Mouse (Mus musculus): ENCODE measurements around the gene Pcsk4. TPM values are rescaled to one million over a fixed set of nuclear protein-coding genes. Genes with fewer than 3 reads are reported as not detected.

The Pcsk4 gene
- polyA plus RNA-seq, 1 experiment from 2014 or later = 3.0 TPM

GRCm38 (mm10) chr10:80301256-80302081, 27.8 kb downstream of the Pcsk4 start:
- peak overlapping the region; percentile 73 for H3K4me3 ChIP-seq
- H3K9ac ChIP-seq = peak overlapping the region; percentile 99
- peak overlapping the region; percentile 98 for H3K27ac ChIP-seq
- ATAC-seq = no peak; the same call in 1 of the 2 replicates
- no peaks in the 10 kb centered on the region for H3K9me3 ChIP-seq (replicated peaks)
- peaks cover 88% of the 10 kb centered on the region for H3K4me1 ChIP-seq
- peak overlapping the region; percentile 86 for H3K4me2 ChIP-seq
- no peaks in the 10 kb centered on the region for H3K27me3 ChIP-seq
- WGBS = 70% methylated on average over 9 of the region's 10 CpGs
- H3K36me3 ChIP-seq (ENCODE audit: poor library complexity, severe bottlenecking) = peaks cover 50% of the 10 kb centered on the region

GRCm38 (mm10) chr10:80300672-80301181, 28.6 kb downstream of the Pcsk4 start:
- WGBS = 5% methylated on average over 11 of the region's 11 CpGs
- ATAC-seq = peak; percentile 83
- no peaks in the 10 kb centered on the region for H3K27me3 ChIP-seq
- peak overlapping the region; percentile 73 for H3K4me3 ChIP-seq
- H3K27ac ChIP-seq = peak overlapping the region; percentile 98
- peak overlapping the region; percentile 99 for H3K9ac ChIP-seq
- peaks cover 91% of the 10 kb centered on the region for H3K4me1 ChIP-seq
- H3K9me3 ChIP-seq (replicated peaks) = no peaks in the 10 kb centered on the region
- peak overlapping the region; percentile 86 for H3K4me2 ChIP-seq
- H3K36me3 ChIP-seq (ENCODE audit: poor library complexity, severe bottlenecking) = peaks cover 42% of the 10 kb centered on the region

GRCm38 (mm10) chr10:80299824-80300223, 29.5 kb downstream of the Pcsk4 start:
- Histone ChIP-seq H3K4me1 (peaks cover 94% of the 10 kb centered on the region), H3K27ac (peak overlapping the region; percentile 98), H3K27me3 (no peaks in the 10 kb centered on the region), H3K4me3 (peak overlapping the region; percentile 73), H3K4me2 (peak overlapping the region; percentile 86), H3K9me3 (replicated peaks) (no peaks in the 10 kb centered on the region), H3K9ac (peak overlapping the region; percentile 99), H3K36me3 (ENCODE audit: poor library complexity, severe bottlenecking) (peaks cover 36% of the 10 kb centered on the region)
- no peak for ATAC-seq
- 43% methylated on average over 10 of the region's 10 CpGs for WGBS

- Histone ChIP-seq H3K9ac (peak overlapping the region; percentile 99), H3K27ac (peak overlapping the region; percentile 98), H3K4me2 (peak overlapping the region; percentile 86), H3K4me1 (peaks cover 94% of the 10 kb centered on the region), H3K9me3 (replicated peaks) (no peaks in the 10 kb centered on the region), H3K27me3 (no peaks in the 10 kb centered on the region), H3K4me3 (peak overlapping the region; percentile 73), H3K36me3 (ENCODE audit: poor library complexity, severe bottlenecking) (peaks cover 36% of the 10 kb centered on the region)
- whole genome bisulfite sequencing = 4% methylated on average over 15 of the region's 15 CpGs
- no peak for ATAC-seq
These were observed 30.0 kb downstream of the Pcsk4 start for GRCm38 (mm10) chr10:80299301-80299700.

GRCm38 (mm10) chr10:80298571-80299281, 30.6 kb downstream of the Pcsk4 start:
- H3K36me3 ChIP-seq (ENCODE audit: poor library complexity, severe bottlenecking) = peaks cover 36% of the 10 kb centered on the region
- H3K27ac ChIP-seq = peak overlapping the region; percentile 98
- no peaks in the 10 kb centered on the region for H3K9me3 ChIP-seq (replicated peaks)
- H3K4me2 ChIP-seq = peak overlapping the region; percentile 86
- H3K4me1 ChIP-seq = peaks cover 94% of the 10 kb centered on the region
- peak overlapping the region; percentile 99 for H3K9ac ChIP-seq
- H3K4me3 ChIP-seq = peak overlapping the region; percentile 73
- ATAC-seq = peak; percentile 86
- WGBS = 2% methylated on average over 24 of the region's 26 CpGs
- H3K27me3 ChIP-seq = no peaks in the 10 kb centered on the region

GRCm38 (mm10) chr10:80297526-80298133, 31.7 kb downstream of the Pcsk4 start:
- no peaks in the 10 kb centered on the region for H3K27me3 ChIP-seq
- 73% methylated on average over 8 of the region's 8 CpGs for WGBS
- peak overlapping the region; percentile 86 for H3K4me2 ChIP-seq
- no peaks in the 10 kb centered on the region for H3K9me3 ChIP-seq (replicated peaks)
- H3K36me3 ChIP-seq (ENCODE audit: poor library complexity, severe bottlenecking) = peaks cover 32% of the 10 kb centered on the region
- peaks cover 93% of the 10 kb centered on the region for H3K4me1 ChIP-seq
- peak overlapping the region; percentile 99 for H3K9ac ChIP-seq
- no peak for ATAC-seq
- H3K27ac ChIP-seq = peak overlapping the region; percentile 98; the same call in 1 of the 2 replicates
- peak overlapping the region; percentile 73; the same call in 1 of the 2 replicates for H3K4me3 ChIP-seq

GRCm38 (mm10) chr10:80296824-80297223, 32.5 kb downstream of the Pcsk4 start:
- Histone ChIP-seq H3K36me3 (ENCODE audit: poor library complexity, severe bottlenecking) (peaks cover 24% of the 10 kb centered on the region), H3K4me2 (peak overlapping the region; percentile 86), H3K4me3 (peak overlapping the region; percentile 73), H3K9me3 (replicated peaks) (no peaks in the 10 kb centered on the region), H3K27me3 (no peaks in the 10 kb centered on the region), H3K4me1 (peaks cover 88% of the 10 kb centered on the region), H3K9ac (peak overlapping the region; percentile 99), H3K27ac (peak overlapping the region; percentile 90)
- no peak for ATAC-seq
- 79% methylated on average over 5 of the region's 5 CpGs for WGBS

- H3K9ac ChIP-seq = peak within 1 kb of the TSS; percentile 99
- peak within 1 kb of the TSS; percentile 90 for H3K27ac ChIP-seq
- ATAC-seq = peak; percentile 39
- peak within 1 kb of the TSS; percentile 73 for H3K4me3 ChIP-seq
- WGBS = under 1% methylated on average over 26 of the region's 26 CpGs
- no peaks in the 10 kb centered on the region for H3K9me3 ChIP-seq (replicated peaks)
- H3K36me3 ChIP-seq (ENCODE audit: poor library complexity, severe bottlenecking) = peaks cover 20% of the 10 kb centered on the region
- H3K27me3 ChIP-seq = no peaks in the 10 kb centered on the region
- H3K4me2 ChIP-seq = peak within 1 kb of the TSS; percentile 86
- peaks cover 80% of the 10 kb centered on the region for H3K4me1 ChIP-seq
These were observed 33.5 kb downstream of the Pcsk4 start, which contains the start of gene Apc2 for GRCm38 (mm10) chr10:80295618-80296425. Gene Apc2 (plus strand): TSS chr10:80295977.

- no peak for ATAC-seq
- peaks cover 70% of the 10 kb centered on the region for H3K4me1 ChIP-seq
- H3K9ac ChIP-seq = peak overlapping the region; percentile 99; the same call in 1 of the 2 replicates
- WGBS = 45% methylated on average over 7 of the region's 7 CpGs
- 0 out of 2 replicates have a peak overlapping the region, but pooled peaks have one; percentile 86 for H3K4me2 ChIP-seq
- H3K4me3 ChIP-seq = no peak overlapping the region
- H3K9me3 ChIP-seq (replicated peaks) = no peaks in the 10 kb centered on the region
- H3K36me3 ChIP-seq (ENCODE audit: poor library complexity, severe bottlenecking) = peaks cover 20% of the 10 kb centered on the region
- H3K27ac ChIP-seq = peak overlapping the region; percentile 90; the same call in 1 of the 2 replicates
- no peaks in the 10 kb centered on the region for H3K27me3 ChIP-seq
These were observed 34.5 kb downstream of the Pcsk4 start for GRCm38 (mm10) chr10:80294788-80295303.

GRCm38 (mm10) chr10:80294311-80294710, 35.0 kb downstream of the Pcsk4 start:
- Histone ChIP-seq H3K9me3 (replicated peaks) (no peaks in the 10 kb centered on the region), H3K4me1 (peaks cover 65% of the 10 kb centered on the region), H3K27me3 (no peaks in the 10 kb centered on the region), H3K27ac (no peak overlapping the region), H3K4me3 (no peak overlapping the region), H3K36me3 (ENCODE audit: poor library complexity, severe bottlenecking) (peaks cover 21% of the 10 kb centered on the region), H3K4me2 (0 out of 2 replicates have a peak overlapping the region, but pooled peaks have one; percentile 80), H3K9ac (peak overlapping the region; percentile 99)
- 79% methylated on average over 4 of the region's 4 CpGs for WGBS
- no peak for ATAC-seq

- no peak for ATAC-seq
- Histone ChIP-seq H3K27me3 (no peaks in the 10 kb centered on the region), H3K27ac (peak overlapping the region; percentile 93), H3K4me2 (peak overlapping the region; percentile 80), H3K36me3 (ENCODE audit: poor library complexity, severe bottlenecking) (peaks cover 30% of the 10 kb centered on the region), H3K4me3 (peak overlapping the region; percentile 91), H3K4me1 (peaks cover 60% of the 10 kb centered on the region), H3K9ac (peak overlapping the region; percentile 99), H3K9me3 (replicated peaks) (no peaks in the 10 kb centered on the region)
- WGBS = 25% methylated on average over 14 of the region's 14 CpGs
These were observed 36.0 kb downstream of the Pcsk4 start for GRCm38 (mm10) chr10:80293325-80293724.
